Mouse (Mus musculus) pancreas, adult 10 weeks (tissue): ENCODE data around the gene Serpina1f. TPM values are rescaled to one million over a fixed set of nuclear protein-coding genes. Genes with fewer than 3 reads are reported as not detected.

ENCODE experiments used
- polyA plus RNA-seq: library from polyadenylated mRNA; stranded (reverse); fragments of 350-450 nt; fragmentation: Illumina TruSeq; extraction: RNeasy Lipid Tissue Mini Kit (QIAGEN cat#74804); gene quantifications from one replicate; pipeline ENCODE4 v1.2.3, GENCODE M21; 2015; ENCODE audit warnings: low read depth, low replicate concordance; ENCODE audit not compliant: insufficient read depth

Serpina1f gene
- polyA plus RNA-seq, result not detected

DNA sequence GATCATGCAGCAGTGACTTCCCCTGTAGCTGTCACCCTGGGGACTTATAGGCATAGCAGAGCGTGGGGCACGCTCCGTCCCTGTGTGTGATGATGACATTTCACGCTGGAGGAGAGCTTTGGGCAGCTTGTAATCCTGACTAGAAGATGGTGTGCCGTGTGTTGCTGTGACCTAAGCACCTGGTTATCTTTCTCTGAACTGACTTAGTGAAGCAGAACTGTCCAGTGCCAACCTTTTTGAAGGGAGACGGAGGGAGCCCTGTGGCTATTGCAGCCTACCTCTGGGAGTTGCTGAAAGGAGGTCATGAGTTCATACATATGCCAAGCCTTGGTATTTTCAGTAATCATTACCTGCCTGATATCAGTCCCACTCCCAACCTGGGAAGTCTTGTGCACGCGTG, at the start of gene Serpina1f:
TSS of gene Serpina1f (minus strand) at position 101 of the 400 bp plus-strand sequence.

DNA sequence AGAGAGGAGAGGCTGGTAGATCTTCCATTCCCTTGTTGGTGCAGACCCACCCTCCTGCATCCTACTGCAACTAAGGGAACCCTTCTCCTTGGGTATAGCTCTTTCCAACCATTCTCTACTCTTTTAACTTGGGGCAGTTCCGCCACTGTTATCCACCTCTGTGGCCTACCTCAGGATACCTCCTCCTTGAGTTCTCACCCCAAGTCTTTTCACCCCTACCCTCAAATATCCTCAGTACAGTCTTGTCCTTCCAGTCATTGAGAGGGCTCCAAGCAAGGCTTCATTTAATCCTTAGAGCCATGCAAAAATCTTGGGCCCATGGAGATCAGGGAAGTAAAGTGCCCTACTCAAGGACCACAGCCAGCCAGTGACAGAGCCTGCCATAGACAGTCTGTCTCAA, 19.3 kb downstream of the Serpina1f start, which contains the start of gene Serpina16:
TSS of gene Serpina16 (minus strand) at position 101 of the 400 bp plus-strand sequence.

DNA sequence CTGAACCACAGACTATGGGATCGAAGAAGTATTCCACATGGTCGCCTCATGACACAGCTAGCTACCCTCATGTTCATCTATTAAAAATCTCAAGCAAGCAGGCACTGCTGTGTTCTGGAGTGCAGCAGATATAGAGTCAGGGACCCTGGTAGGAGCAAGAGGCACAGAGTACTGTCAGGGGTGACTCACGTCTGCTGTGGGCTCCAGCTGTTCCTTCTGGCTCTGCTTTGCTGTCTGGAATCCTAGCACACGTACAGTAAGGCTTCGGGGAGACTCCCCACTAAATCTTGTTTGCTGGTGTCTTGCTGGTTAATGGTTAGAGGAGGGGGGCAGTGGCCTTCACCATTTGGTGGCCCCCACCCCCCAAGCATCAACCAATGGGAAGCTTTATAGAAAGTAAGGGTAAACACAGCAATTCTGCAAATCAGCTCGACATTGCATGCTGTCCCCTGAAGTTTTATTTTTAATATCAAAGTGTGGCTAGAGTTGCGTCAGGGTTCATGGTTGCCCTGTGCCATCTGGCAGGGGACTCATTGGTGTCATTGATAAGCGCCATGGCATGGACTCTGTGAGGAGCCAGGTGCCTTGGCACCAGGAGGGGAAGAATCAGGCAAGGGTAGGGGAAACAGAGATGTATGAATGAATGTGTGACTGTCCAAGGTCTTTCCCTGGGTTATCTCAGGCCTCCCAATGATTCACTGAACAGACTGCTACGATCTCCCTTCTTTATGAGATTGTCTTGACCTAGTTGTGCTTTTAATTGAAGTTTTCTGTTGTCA, 38.3 kb downstream of the Serpina1f start, which contains the start of gene Serpina6:
TSS of gene Serpina6 (minus strand) at position 365 of the 779 bp plus-strand sequence.

Other genes with a start within 250 kb of the Serpina1f start
- 0.79 TPM for gene Ifi27l2b, start 238.3 kb downstream of the Serpina1f start, polyA plus RNA-seq
- gene Ppp4r4, start 163.2 kb downstream of the Serpina1f start, polyA plus RNA-seq, result 4.9 TPM
- 2.8 TPM for gene Serpina10, start 64.1 kb downstream of the Serpina1f start, polyA plus RNA-seq
- not detected for gene Serpina6, start 38.3 kb downstream of the Serpina1f start, polyA plus RNA-seq
- not detected for gene Serpina16, start 19.4 kb downstream of the Serpina1f start, polyA plus RNA-seq
- gene Serpina1d, start 78.1 kb upstream of the Serpina1f start, polyA plus RNA-seq, result not detected
- gene Serpina1b, start 134.8 kb upstream of the Serpina1f start, polyA plus RNA-seq, result not detected
- not detected for gene Serpina1a, start 168.0 kb upstream of the Serpina1f start, polyA plus RNA-seq
- gene Serpina1c, start 209.4 kb upstream of the Serpina1f start, polyA plus RNA-seq, result not detected